Mouse (Mus musculus) brain, embryonic 14.5 days (tissue): ENCODE data around the gene Apobec2.

ENCODE experiments used
- CTCF ChIP-seq: fragments of 200-500 bp; IDR thresholded peaks from 2 replicates; pipeline ENCODE4 v1.5.1; 2012; ENCODE audit warnings: inconsistent platforms, mild to moderate bottlenecking, moderate library complexity, borderline replicate concordance; ENCODE audit not compliant: insufficient read depth, insufficient read length; ENCODE audit errors: extremely low read depth
- POLR2A ChIP-seq: fragments of 200-500 bp; IDR thresholded peaks from 2 replicates; pipeline ENCODE4 v1.6.1; 2012; ENCODE audit warnings: mild to moderate bottlenecking, inconsistent platforms, borderline replicate concordance; ENCODE audit not compliant: poor library complexity, insufficient read depth, insufficient read length, severe bottlenecking; ENCODE audit errors: extremely low read depth

- no peak for TF ChIP-seq CTCF
- no peak for TF ChIP-seq POLR2A
Observed at GRCm38 (mm10) chr17:48419571-48419970, 13.2 kb downstream of the Apobec2 start.
